Mouse (Mus musculus) kidney, embryonic 16.5 days (tissue): ENCODE results near the gene Bfsp1. TPM values are rescaled to one million over a fixed set of nuclear protein-coding genes. Genes with fewer than 3 reads are reported as not detected.

Source experiments
- ATAC-seq: fragments of 200-750 bp; cut with Nextera tagmentation; 2 replicates; pipeline ENCODE4 v1.8.0; 2017; ENCODE audit warnings: moderate TSS enrichment; ENCODE audit not compliant: low FRiP score, low TSS enrichment
- H3K27ac ChIP-seq: fragments of 300-500 bp; sonication (generic); 2 replicates; pipeline ENCODE4 v1.5.1; 2014; ENCODE audit warnings: low read length
- H3K27me3 ChIP-seq: fragments of 300-500 bp; sonication (generic); 2 replicates; pipeline ENCODE4 v1.6.1; 2014; ENCODE audit warnings: low read length, control low read depth, mixed read lengths; ENCODE audit not compliant: insufficient read depth
- H3K36me3 ChIP-seq: fragments of 300-500 bp; sonication (generic); 2 replicates; pipeline ENCODE4 v1.6.1; 2014; ENCODE audit warnings: low read length, control low read depth, mixed read lengths; ENCODE audit not compliant: insufficient read depth
- H3K4me1 ChIP-seq: fragments of 300-500 bp; sonication (generic); 2 replicates; pipeline ENCODE4 v1.6.1; 2014; ENCODE audit warnings: low read length, control low read depth, mixed read lengths; ENCODE audit not compliant: insufficient read depth
- H3K4me2 ChIP-seq: fragments of 300-500 bp; sonication (generic); replicated peaks from 2 replicates; pipeline ENCODE4 v1.6.1; 2014; ENCODE audit warnings: low read depth, low read length
- H3K4me3 ChIP-seq: fragments of 300-500 bp; sonication (generic); 2 replicates; pipeline ENCODE4 v1.5.1; 2014; ENCODE audit warnings: mild to moderate bottlenecking, low read length
- H3K9ac ChIP-seq: fragments of 300-500 bp; sonication (generic); replicated peaks from 2 replicates; pipeline ENCODE4 v1.6.1; 2014; ENCODE audit warnings: low read length
- H3K9me3 ChIP-seq: fragments of 300-500 bp; sonication (generic); 2 replicates; pipeline ENCODE4 v1.6.1; 2016; ENCODE audit warnings: low read length, control low read depth
- WGBS: fragments of 180-500 bp; shearing (Covaris S2); extraction: QIAGEN DNeasy Blood & Tissue Kit; methylation state at CpG from one replicate; pipeline ENCODE4 v1.1.7; 2014; 5-methylcytosine and 5-hydroxymethylcytosine counted together
- polyA plus RNA-seq: library from polyadenylated mRNA; unstranded; fragments of >200 nt; fragmentation: Nextera tagmentation; extraction: Ambion mirVana; gene quantifications from 2 replicates; pipeline ENCODE4 v1.2.1, GENCODE M21; 2015

Gene Bfsp1
- 1.1 and 1.8 TPM in 2 replicates for polyA plus RNA-seq

DNA sequence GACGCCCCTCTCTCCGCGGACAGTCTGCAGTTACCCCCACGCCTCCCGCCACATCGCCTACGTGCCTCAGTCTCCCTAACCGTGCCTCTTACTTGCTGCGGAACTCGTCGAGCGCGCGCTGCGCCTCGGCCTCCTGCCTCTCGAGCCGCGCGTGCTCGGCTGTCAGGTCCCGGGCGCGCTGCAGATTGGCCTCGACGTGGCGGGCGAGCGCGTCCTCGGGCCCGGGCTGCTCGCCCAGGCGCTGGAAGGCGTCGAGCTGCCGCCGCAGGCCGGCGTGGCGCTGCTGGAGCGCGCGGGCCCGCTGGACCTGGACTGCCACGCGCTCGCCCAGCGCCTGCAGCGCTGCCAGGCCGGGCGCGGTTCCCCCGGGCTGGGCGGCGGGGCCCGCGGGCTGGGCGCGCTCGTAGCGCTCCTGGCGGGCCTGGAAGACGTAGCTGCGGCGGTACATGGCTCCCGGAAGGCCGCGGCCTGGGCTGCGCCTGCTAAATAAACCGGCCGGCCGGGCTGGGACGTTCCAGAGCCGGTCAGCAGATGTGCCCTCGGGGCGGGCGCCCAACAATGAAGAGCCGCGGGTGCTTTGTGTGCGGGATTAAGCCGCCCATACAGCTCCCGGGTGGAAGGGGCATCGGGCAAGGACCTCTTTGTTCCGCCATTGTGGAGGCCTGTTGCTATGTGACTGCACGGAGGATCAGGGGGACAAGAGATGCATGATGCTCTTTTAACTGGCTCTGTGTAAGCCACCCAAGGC, at the start of gene Bfsp1:
Gene Bfsp1 (minus strand): TSS at position 690 of the 748 bp plus-strand sequence.
- Histone ChIP-seq H3K4me1 (peaks cover 14% of the 10 kb centered on the region; the same call in 1 of the 2 replicates), H3K4me2 (peak within 1 kb of the TSS; percentile 83), H3K9me3 (no peaks in the 10 kb centered on the region), H3K4me3 (peak within 1 kb of the TSS; percentile 52), H3K27me3 (no peaks in the 10 kb centered on the region), H3K9ac (peak within 1 kb of the TSS; percentile 87), H3K36me3 (no peaks in the 10 kb centered on the region), H3K27ac (no peak within 1 kb of the TSS)
- 3% methylated on average over 85 of the region's 86 CpGs for WGBS
- peak; percentile 85 for ATAC-seq

DNA sequence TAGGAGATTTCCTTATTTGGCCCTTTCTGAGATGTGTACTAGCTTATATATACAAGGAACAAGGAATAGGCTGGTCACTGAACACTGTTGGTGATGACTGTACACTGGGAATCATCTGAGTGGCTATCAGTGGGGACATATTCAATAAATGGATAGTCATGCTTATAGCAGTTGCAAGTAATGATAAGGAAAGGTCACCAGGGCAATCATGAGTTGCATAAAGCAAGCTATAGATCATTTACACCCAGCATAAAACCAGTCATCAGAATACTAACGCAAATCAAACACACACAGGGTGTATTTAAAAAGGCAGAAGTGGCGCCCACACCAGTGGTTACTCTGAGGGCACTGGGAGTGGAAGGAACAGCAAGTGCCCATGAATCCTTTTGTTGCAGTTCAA, 49.2 kb upstream of the Bfsp1 start:
- no peak overlapping the region for H3K9ac ChIP-seq
- no peak overlapping the region for H3K4me3 ChIP-seq
- no peak for ATAC-seq
- peaks cover 10% of the 10 kb centered on the region for H3K4me1 ChIP-seq
- WGBS: 95% methylated on average over 2 of the region's 2 CpGs
- no peaks in the 10 kb centered on the region for H3K9me3 ChIP-seq
- no peak overlapping the region for H3K27ac ChIP-seq
- H3K27me3 ChIP-seq: no peaks in the 10 kb centered on the region
- H3K36me3 ChIP-seq: no peaks in the 10 kb centered on the region
- no peak overlapping the region for H3K4me2 ChIP-seq

DNA sequence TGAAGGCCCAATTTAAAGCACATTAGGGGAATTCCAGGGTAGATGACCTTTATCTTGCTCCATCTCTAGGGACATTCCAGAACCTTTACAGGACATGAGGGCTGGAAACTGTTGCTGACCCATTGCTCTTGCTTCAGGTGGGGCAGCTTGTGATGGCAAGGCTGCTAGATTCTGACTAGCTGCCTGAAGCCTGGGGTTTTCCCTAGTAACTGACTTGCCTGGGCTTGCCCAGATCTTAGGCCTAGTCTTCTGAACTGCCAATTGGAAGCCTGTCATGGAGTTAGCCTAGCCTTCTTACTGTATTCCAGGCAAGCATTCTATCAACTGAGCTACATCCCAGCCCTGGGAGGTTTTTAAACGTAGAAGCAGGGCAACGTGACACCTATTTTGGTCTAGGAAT, 46.3 kb upstream of the Bfsp1 start:
- H3K9ac ChIP-seq: no peak overlapping the region
- no peak for ATAC-seq
- 0 out of 2 replicates have a peak, but pooled peaks cover 3% of the 10 kb centered on the region for H3K4me1 ChIP-seq
- no peak overlapping the region for H3K4me2 ChIP-seq
- H3K27me3 ChIP-seq: no peaks in the 10 kb centered on the region
- no peak overlapping the region for H3K4me3 ChIP-seq
- H3K36me3 ChIP-seq: no peaks in the 10 kb centered on the region
- no peak overlapping the region for H3K27ac ChIP-seq
- no peaks in the 10 kb centered on the region for H3K9me3 ChIP-seq
- WGBS: 66% methylated on average over 2 of the region's 2 CpGs

DNA sequence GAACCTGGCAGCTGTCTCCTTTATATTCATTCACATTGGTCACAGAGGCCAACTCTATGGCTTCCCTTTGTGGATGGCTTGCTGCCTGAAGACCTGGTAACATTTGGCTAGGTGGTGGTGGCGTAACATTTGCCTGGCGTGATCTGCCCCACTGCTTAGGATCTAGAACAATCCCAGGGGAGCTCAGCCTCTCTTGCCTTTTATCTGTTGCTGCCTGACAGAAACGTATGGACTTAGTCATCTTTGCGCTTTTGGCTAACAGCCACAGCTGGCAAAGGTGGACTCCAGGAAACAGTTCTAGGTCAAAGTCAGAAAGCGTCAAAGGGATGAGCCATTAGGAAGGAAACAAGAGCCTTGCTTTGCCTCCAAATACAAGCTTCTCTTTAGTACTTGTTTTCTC, 41.9 kb upstream of the Bfsp1 start:
- H3K4me1 ChIP-seq: no peaks in the 10 kb centered on the region
- no peak overlapping the region for H3K9ac ChIP-seq
- H3K27ac ChIP-seq: no peak overlapping the region
- H3K4me2 ChIP-seq: no peak overlapping the region
- no peaks in the 10 kb centered on the region for H3K27me3 ChIP-seq
- no peak overlapping the region for H3K4me3 ChIP-seq
- no peaks in the 10 kb centered on the region for H3K36me3 ChIP-seq
- no peaks in the 10 kb centered on the region for H3K9me3 ChIP-seq
- no peak for ATAC-seq
- WGBS: 78% methylated on average over 5 of the region's 5 CpGs

DNA sequence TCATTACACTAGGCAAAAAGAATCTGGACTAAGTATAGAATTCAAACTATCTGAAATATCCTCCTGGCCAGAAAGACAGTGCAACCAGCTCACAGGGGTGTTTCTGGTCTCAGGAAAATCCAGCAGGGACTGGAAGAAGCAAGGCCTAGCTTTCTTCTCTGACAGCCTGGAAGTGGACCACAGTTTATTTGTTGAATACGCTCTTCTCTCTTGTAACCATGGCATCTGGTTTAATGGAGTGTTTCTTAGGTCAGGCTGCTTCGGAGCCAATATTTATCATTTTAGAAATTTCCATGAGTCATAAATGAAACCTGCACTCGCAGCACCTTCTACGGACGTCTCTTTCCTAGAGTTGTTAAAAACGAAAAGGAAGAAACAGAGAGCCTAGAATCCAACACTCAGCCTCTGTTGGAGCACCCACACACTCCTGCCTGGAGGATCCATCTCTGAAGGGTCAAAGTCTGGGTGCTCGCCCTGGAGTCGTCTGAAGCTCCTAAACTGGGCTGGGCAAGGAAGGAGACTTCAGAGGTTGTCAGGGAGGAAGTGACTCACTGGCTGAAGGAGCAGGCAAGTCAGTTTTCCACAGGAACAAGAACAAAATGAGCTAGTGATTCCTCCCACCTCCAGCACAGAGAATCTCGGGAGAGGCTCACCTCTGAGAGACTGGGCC, 40.5 kb upstream of the Bfsp1 start:
- Histone ChIP-seq H3K9ac (no peak overlapping the region), H3K9me3 (no peaks in the 10 kb centered on the region), H3K27me3 (no peaks in the 10 kb centered on the region), H3K4me3 (no peak overlapping the region), H3K27ac (0 out of 2 replicates have a peak overlapping the region, but pooled peaks have one; percentile 52), H3K36me3 (no peaks in the 10 kb centered on the region), H3K4me2 (no peak overlapping the region), H3K4me1 (no peaks in the 10 kb centered on the region)
- WGBS: 56% methylated on average over 9 of the region's 9 CpGs
- no peak for ATAC-seq

DNA sequence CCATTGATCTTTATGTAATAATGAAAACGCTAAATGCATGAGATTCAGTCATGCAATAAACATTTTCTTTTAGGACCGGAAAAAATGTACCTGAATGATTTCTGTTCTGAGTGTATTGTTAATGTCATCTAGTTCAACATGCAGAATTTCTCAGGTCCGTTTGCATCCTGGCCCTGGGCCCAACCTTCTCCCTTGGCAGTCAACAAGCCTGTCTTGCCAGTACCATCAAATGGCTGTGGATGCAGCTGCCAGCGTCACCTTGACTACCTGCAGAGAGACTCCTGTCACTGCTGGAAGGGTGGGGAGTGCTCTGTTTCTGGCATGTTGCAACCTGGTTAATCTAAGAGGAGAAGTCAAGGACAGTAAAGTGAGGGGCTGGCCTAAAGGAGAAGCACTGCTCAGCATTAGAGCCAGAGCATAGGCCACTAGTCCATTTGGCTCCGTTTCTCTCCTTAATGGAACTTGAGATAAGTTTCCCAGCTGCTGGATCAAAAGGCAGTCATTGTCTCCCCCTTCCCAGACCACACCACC, 37.9 kb upstream of the Bfsp1 start:
- Histone ChIP-seq H3K36me3 (no peaks in the 10 kb centered on the region), H3K4me1 (no peaks in the 10 kb centered on the region), H3K9ac (no peak overlapping the region), H3K9me3 (no peaks in the 10 kb centered on the region), H3K27me3 (no peaks in the 10 kb centered on the region), H3K4me2 (no peak overlapping the region), H3K4me3 (no peak overlapping the region), H3K27ac (no peak overlapping the region)
- ATAC-seq: no peak
- 75% methylated on average over 5 of the region's 5 CpGs for WGBS

DNA sequence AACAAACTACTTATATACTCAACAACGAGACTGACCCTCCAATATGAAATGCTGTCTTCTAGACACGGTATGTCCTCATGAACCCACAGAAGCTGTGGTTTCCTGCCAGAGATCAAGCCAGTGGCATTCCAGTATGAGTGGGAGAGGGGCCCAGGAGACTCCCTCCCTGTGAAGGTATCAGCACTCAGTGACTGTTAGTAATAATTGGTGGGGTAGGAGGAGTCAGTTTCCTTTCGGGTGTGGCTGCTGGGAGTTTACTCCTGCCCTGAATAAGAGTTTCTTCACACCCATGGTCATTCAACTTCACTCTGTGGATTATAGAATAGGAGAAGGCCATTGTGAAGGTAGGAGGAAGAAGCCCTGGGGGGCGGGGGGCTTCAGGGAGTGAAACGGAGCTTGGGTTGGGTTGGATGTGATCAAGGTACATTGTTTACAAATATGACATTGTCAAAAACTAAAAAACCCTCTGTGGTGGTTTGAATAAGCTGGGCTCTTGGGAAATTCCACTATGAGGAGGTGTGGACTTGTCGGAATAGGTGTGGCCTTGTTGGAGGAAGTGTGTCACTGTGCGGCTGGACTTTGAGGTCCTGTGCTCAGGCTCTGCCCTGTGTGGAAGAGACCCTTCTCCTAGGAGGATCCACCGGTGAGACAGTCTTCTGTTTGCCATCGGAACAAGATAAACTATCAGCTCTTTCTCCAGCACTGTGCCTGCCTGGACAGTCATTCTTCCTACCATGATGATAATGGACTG, 36.7 kb upstream of the Bfsp1 start:
- H3K4me2 ChIP-seq: no peak overlapping the region
- H3K4me3 ChIP-seq: no peak overlapping the region

DNA sequence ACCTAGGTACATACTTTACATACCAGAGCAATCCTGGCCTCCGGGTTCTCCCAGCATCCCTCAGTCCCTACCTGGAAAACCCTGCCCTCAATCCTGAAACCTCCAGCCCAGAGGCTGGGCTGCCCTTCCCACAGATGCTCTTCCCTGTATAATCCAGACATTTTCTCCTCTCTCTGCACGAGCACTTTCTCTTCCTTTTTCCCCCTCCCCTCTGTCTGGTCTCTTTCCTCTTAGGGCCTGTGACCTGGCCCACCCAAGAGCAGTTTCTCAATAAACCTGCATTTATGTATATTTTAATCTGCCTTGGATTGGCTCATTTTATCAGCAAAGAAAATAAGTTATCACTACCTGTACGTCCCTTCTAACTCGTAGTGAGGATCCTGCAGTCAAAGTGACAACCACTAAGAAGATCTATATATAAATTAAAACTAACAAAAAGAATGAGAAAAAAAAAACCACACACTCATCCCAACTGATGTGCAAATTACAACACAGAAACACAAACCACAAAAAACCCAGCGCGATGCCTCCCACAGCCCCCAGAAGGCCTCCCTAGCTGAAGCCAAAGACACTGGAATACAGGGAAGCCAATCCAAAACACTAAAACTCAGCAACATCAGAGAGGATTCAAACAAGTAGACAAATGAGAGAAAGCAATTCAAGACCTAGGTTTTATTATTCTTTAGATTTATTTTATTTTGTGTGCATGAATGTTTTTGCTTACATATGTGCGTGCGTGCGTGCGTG, 28.5 kb upstream of the Bfsp1 start:
- Histone ChIP-seq H3K4me2 (no peak overlapping the region), H3K9me3 (no peaks in the 10 kb centered on the region), H3K27me3 (no peaks in the 10 kb centered on the region), H3K27ac (no peak overlapping the region), H3K9ac (no peak overlapping the region), H3K4me1 (no peaks in the 10 kb centered on the region), H3K4me3 (no peak overlapping the region), H3K36me3 (no peaks in the 10 kb centered on the region)
- 83% methylated on average over 10 of the region's 10 CpGs for WGBS
- no peak for ATAC-seq

More for the DNA sequence above, 36.7 kb upstream of the Bfsp1 start:
- H3K27me3 ChIP-seq: no peaks in the 10 kb centered on the region
- no peak overlapping the region for H3K9ac ChIP-seq
- H3K36me3 ChIP-seq: no peaks in the 10 kb centered on the region
- ATAC-seq: no peak
- no peaks in the 10 kb centered on the region for H3K4me1 ChIP-seq
- no peak overlapping the region for H3K27ac ChIP-seq
- 91% methylated on average over 9 of the region's 9 CpGs for WGBS
- no peaks in the 10 kb centered on the region for H3K9me3 ChIP-seq

DNA sequence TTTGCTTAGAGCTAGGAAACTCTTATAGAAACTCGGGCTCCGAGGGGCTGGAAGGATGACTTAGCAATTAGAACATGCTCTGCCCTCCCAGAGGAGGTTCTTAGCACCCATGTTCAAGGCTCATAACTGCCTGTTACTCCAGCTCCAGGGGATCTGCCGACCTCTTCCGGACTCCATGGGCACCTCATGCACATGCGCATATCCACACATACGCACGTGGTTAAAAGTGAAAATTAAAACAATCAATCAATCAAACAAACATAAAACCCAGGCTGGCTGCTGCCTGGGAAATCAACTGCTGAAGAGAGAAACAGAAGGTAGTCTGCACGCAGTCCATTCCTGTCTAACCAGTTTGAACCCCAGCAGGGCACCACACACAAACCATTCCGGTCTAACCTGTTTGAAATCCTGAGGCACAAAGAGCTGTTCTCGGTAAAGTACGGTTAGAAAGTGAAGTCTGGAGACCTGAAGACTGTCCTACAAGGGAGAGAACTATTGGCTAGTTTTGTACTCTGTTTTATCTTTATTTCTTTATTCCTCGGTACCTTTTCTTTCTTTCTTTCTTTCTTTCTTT, 27.0 kb upstream of the Bfsp1 start:
- no peaks in the 10 kb centered on the region for H3K36me3 ChIP-seq
- H3K4me3 ChIP-seq: no peak overlapping the region
- no peaks in the 10 kb centered on the region for H3K27me3 ChIP-seq
- H3K4me2 ChIP-seq: no peak overlapping the region; the same call in 1 of the 2 replicates
- no peak overlapping the region for H3K9ac ChIP-seq
- 56% methylated on average over 12 of the region's 12 CpGs for WGBS
- no peaks in the 10 kb centered on the region for H3K4me1 ChIP-seq
- H3K27ac ChIP-seq: peak overlapping the region; percentile 76
- H3K9me3 ChIP-seq: no peaks in the 10 kb centered on the region
- ATAC-seq: peak; percentile 82
